Mouse (Mus musculus): ENCODE results near the gene Bcl7a.

- TF ChIP-seq CTCF (IDR thresholded peaks at IDR 0.05; ENCODE audit: low read depth, low read length) (no peak), POLR2A (IDR thresholded peaks at IDR 0.05; ENCODE audit: extremely low read depth, insufficient read depth, low read length) (0 out of 2 replicates have a peak, but pooled peaks have one; percentile 18)
Measured at GRCm38 (mm10) chr5:123345853-123346654, 2.4 kb downstream of the Bcl7a start.

Data from liver, adult 2 months (tissue).